Mouse (Mus musculus) CH12.LX (cell line): Measurements from ENCODE around the gene Egfl7. TPM values are rescaled to one million over a fixed set of nuclear protein-coding genes. Genes with fewer than 3 reads are reported as not detected.

Experiments
- DNase-seq: peaks from one replicate; pipeline ENCODE4 v3.0.0-alpha.2; 2013; ENCODE audit errors: extremely low read depth
- H3K27ac ChIP-seq: 2 replicates; pipeline ENCODE4 v1.5.1; 2012; ENCODE audit warnings: low read depth, mild to moderate bottlenecking, control low read depth, moderate library complexity; ENCODE audit not compliant: insufficient read depth
- H3K27me3 ChIP-seq: replicated peaks from 2 replicates; pipeline ENCODE3; 2012; ENCODE audit warnings: inconsistent platforms
- H3K36me3 ChIP-seq, 2 experiments: replicated peaks in 1 of 2; 2 replicates each; pipeline versions ENCODE3 to v1.6.1; 2012; ENCODE audit warnings: inconsistent platforms in 1 of 2, low read length in 1 of 2, mild to moderate bottlenecking in 1 of 2, mixed read lengths in 1 of 2, moderate library complexity in 1 of 2; ENCODE audit not compliant: control insufficient read depth in 1 of 2, insufficient read depth in 1 of 2
- H3K4me1 ChIP-seq, 2 experiments: 2 replicates each; pipeline ENCODE4 v1.6.1; 2012; ENCODE audit warnings: inconsistent platforms in 1 of 2, moderate library complexity in 1 of 2; ENCODE audit not compliant: insufficient read depth in 2 of 2, control insufficient read depth in 1 of 2
- H3K4me2 ChIP-seq: 2 replicates; pipeline ENCODE4 v1.6.1; 2012; ENCODE audit warnings: low read depth, mild to moderate bottlenecking, control low read depth; ENCODE audit not compliant: poor library complexity, insufficient read depth, severe bottlenecking
- H3K4me3 ChIP-seq, 3 experiments: fragments of 150-350 bp in 1 of 3; sonication (generic) in 1 of 3; replicated peaks in 1 of 3; 2 replicates each; pipeline versions ENCODE3 to v1.5.1; 2011 to 2012; ENCODE audit warnings: low read depth in 2 of 3, low read length in 2 of 3, mild to moderate bottlenecking in 2 of 3, moderate library complexity in 2 of 3, control low read depth in 1 of 3, improper control_type of control experiment in 1 of 3, inconsistent platforms in 1 of 3, mixed read lengths in 1 of 3; ENCODE audit not compliant: poor library complexity in 1 of 3
- H3K79me2 ChIP-seq: replicated peaks from 2 replicates; pipeline ENCODE4 v1.6.1; 2012; ENCODE audit warnings: mild to moderate bottlenecking, moderate library complexity; ENCODE audit not compliant: control insufficient read depth, poor library complexity, insufficient read depth, severe bottlenecking; ENCODE audit errors: extremely low read depth
- H3K9ac ChIP-seq: 2 replicates; pipeline ENCODE4 v1.6.1; 2012; ENCODE audit warnings: low read depth, mild to moderate bottlenecking, control low read depth, moderate library complexity; ENCODE audit not compliant: insufficient read depth
- H3K9me3 ChIP-seq: replicated peaks from 2 replicates; pipeline ENCODE3; 2012; ENCODE audit warnings: low read length, inconsistent platforms, mixed read lengths
- CHD1 ChIP-seq: IDR thresholded peaks from 2 replicates; pipeline ENCODE4 v1.6.1; 2012; ENCODE audit warnings: low read depth, low read length, improper control_type of control experiment, inconsistent platforms
- CHD2 ChIP-seq: IDR thresholded peaks from 2 replicates; pipeline ENCODE4 v1.6.1; 2011; ENCODE audit warnings: low read length, improper control_type of control experiment
- CTCF ChIP-seq, 2 experiments: IDR thresholded peaks in 1 of 2; conservative IDR thresholded peaks in 1 of 2; 2 replicates each; pipeline ENCODE4 v1.5.1; 2011 to 2012; ENCODE audit warnings: low read depth in 2 of 2, low read length in 2 of 2, improper control_type of control experiment in 1 of 2, inconsistent platforms in 1 of 2, mild to moderate bottlenecking in 1 of 2, moderate library complexity in 1 of 2
- E2F4 ChIP-seq: IDR thresholded peaks from 2 replicates; pipeline ENCODE4 v1.6.1; 2011; ENCODE audit warnings: low read depth, low read length, improper control_type of control experiment; ENCODE audit not compliant: insufficient replicate concordance
- ELF1 ChIP-seq: IDR thresholded peaks from 2 replicates; pipeline ENCODE4 v1.6.1; 2014; ENCODE audit warnings: low read depth, mild to moderate bottlenecking, inconsistent platforms, low read length, improper control_type of control experiment
- EP300 ChIP-seq: IDR thresholded peaks from 2 replicates; pipeline ENCODE4 v1.6.1; 2011; ENCODE audit warnings: low read length, improper control_type of control experiment
- ETS1 ChIP-seq: conservative IDR thresholded peaks from 2 replicates; pipeline ENCODE4 v1.6.1; 2012; ENCODE audit warnings: low read depth, mild to moderate bottlenecking, inconsistent platforms, low read length, improper control_type of control experiment, moderate library complexity
- GABPA ChIP-seq: IDR thresholded peaks from 2 replicates; pipeline ENCODE4 v1.6.1; 2012; ENCODE audit warnings: low read depth, low read length, improper control_type of control experiment, inconsistent platforms; ENCODE audit not compliant: insufficient replicate concordance
- HCFC1 ChIP-seq: IDR thresholded peaks from 2 replicates; pipeline ENCODE4 v1.6.1; 2012; ENCODE audit warnings: low read depth, mild to moderate bottlenecking, inconsistent platforms, low read length, improper control_type of control experiment
- IRF4 ChIP-seq: IDR thresholded peaks from 2 replicates; pipeline ENCODE4 v1.6.1; 2014; ENCODE audit warnings: low read depth, mild to moderate bottlenecking, inconsistent platforms, low read length, improper control_type of control experiment
- JUN ChIP-seq: IDR thresholded peaks from 2 replicates; pipeline ENCODE4 v1.6.1; 2011; ENCODE audit warnings: low read depth, mild to moderate bottlenecking, low read length, improper control_type of control experiment, moderate library complexity; ENCODE audit not compliant: insufficient read depth
- JUND ChIP-seq: conservative IDR thresholded peaks from 2 replicates; pipeline ENCODE4 v1.6.1; 2011; ENCODE audit warnings: low read depth, low read length, improper control_type of control experiment
- KAT2A ChIP-seq: IDR thresholded peaks from 2 replicates; pipeline ENCODE4 v1.6.1; 2012; ENCODE audit warnings: low read length, improper control_type of control experiment, inconsistent platforms; ENCODE audit not compliant: insufficient replicate concordance
- MAFK ChIP-seq: IDR thresholded peaks from 2 replicates; pipeline ENCODE4 v1.6.1; 2011; ENCODE audit warnings: low read length, improper control_type of control experiment; ENCODE audit not compliant: insufficient replicate concordance
- MAX ChIP-seq: IDR thresholded peaks from 2 replicates; pipeline ENCODE4 v1.6.1; 2011; ENCODE audit warnings: low read length, improper control_type of control experiment
- MXI1 ChIP-seq: IDR thresholded peaks from 2 replicates; pipeline ENCODE4 v1.6.1; 2011; ENCODE audit warnings: mild to moderate bottlenecking, low read depth, low read length, improper control_type of control experiment
- MYC ChIP-seq: IDR thresholded peaks from 2 replicates; pipeline ENCODE4 v1.6.1; 2011; ENCODE audit warnings: low read depth, mild to moderate bottlenecking, improper control_type of control experiment, low read length
- NELFE ChIP-seq: IDR thresholded peaks from 2 replicates; pipeline ENCODE4 v1.6.1; 2011; ENCODE audit warnings: low read depth, low read length, improper control_type of control experiment
- NRF1 ChIP-seq: IDR thresholded peaks from 2 replicates; pipeline ENCODE4 v1.6.1; 2014; ENCODE audit warnings: low read depth, mild to moderate bottlenecking, inconsistent platforms, low read length, improper control_type of control experiment, moderate library complexity
- PAX5 ChIP-seq: IDR thresholded peaks from 2 replicates; pipeline ENCODE4 v1.6.1; 2012; ENCODE audit warnings: low read length, inconsistent platforms, mixed read lengths
- POLR2A ChIP-seq: IDR thresholded peaks from 2 replicates; pipeline ENCODE4 v1.6.1; 2011; ENCODE audit warnings: low read depth, mild to moderate bottlenecking, improper control_type of control experiment, low read length
- POLR2AphosphoS2 ChIP-seq: IDR thresholded peaks from 2 replicates; pipeline ENCODE4 v1.6.1; 2011; ENCODE audit warnings: low read depth, low read length, improper control_type of control experiment
- RAD21 ChIP-seq: IDR thresholded peaks from 2 replicates; pipeline ENCODE4 v1.6.1; 2011; ENCODE audit warnings: low read depth, mild to moderate bottlenecking, low read length, improper control_type of control experiment, moderate library complexity
- RCOR1 ChIP-seq: conservative IDR thresholded peaks from 2 replicates; pipeline ENCODE4 v1.6.1; 2012; ENCODE audit warnings: low read depth, mild to moderate bottlenecking, inconsistent platforms, low read length, improper control_type of control experiment
- SIN3A ChIP-seq: IDR thresholded peaks from 2 replicates; pipeline ENCODE4 v1.6.1; 2012; ENCODE audit warnings: low read length, improper control_type of control experiment, inconsistent platforms
- SMC3 ChIP-seq: IDR thresholded peaks from 2 replicates; pipeline ENCODE4 v1.6.1; 2011; ENCODE audit warnings: low read depth, low read length, improper control_type of control experiment
- TBP ChIP-seq: conservative IDR thresholded peaks from 2 replicates; pipeline ENCODE4 v1.6.1; 2011; ENCODE audit warnings: low read depth, low read length, improper control_type of control experiment
- TCF12 ChIP-seq: IDR thresholded peaks from 2 replicates; pipeline ENCODE4 v1.6.1; 2014; ENCODE audit warnings: low read depth, mild to moderate bottlenecking, inconsistent platforms, low read length, improper control_type of control experiment
- USF1 ChIP-seq: IDR thresholded peaks from 2 replicates; pipeline ENCODE4 v1.6.1; 2014; ENCODE audit warnings: low read depth, mild to moderate bottlenecking, inconsistent platforms, low read length, improper control_type of control experiment
- USF2 ChIP-seq: conservative IDR thresholded peaks from 2 replicates; pipeline ENCODE4 v1.6.1; 2011; ENCODE audit warnings: low read depth, low read length, improper control_type of control experiment
- ZC3H11A ChIP-seq: IDR thresholded peaks from 2 replicates; pipeline ENCODE4 v1.6.1; 2012; ENCODE audit warnings: low read depth, mild to moderate bottlenecking, inconsistent platforms, low read length, improper control_type of control experiment
- ZKSCAN1 ChIP-seq: IDR thresholded peaks from 2 replicates; pipeline ENCODE4 v1.6.1; 2012; ENCODE audit warnings: low read depth, inconsistent platforms, low read length, improper control_type of control experiment, borderline replicate concordance
- ZMIZ1 ChIP-seq: IDR thresholded peaks from 2 replicates; pipeline ENCODE4 v1.6.1; 2012; ENCODE audit warnings: low read depth, mild to moderate bottlenecking, inconsistent platforms, low read length, improper control_type of control experiment
- ZNF384 ChIP-seq: IDR thresholded peaks from 2 replicates; pipeline ENCODE4 v1.6.1; 2012; ENCODE audit warnings: low read depth, low read length, improper control_type of control experiment, inconsistent platforms
- dilution Hi-C: fragments of 300-500 bp; cut with MboI; formaldehyde crosslinking; loops from 2 replicates; pipeline ENCODE4 v1.14.3; 2020; ENCODE audit warnings: low sequenced_read_pairs; ENCODE audit not compliant: extremely low pct_unique_long_range_greater_than_20kb, extremely low pct_ligation_motif_present
- in situ Hi-C: fragments of 300-500 bp; cut with MboI; formaldehyde crosslinking; loops from 3 replicates; pipeline ENCODE4 v1.14.3; 2019; ENCODE audit warnings: low sequenced_read_pairs, low pct_ligation_motif_present, low pct_unique_long_range_greater_than_20kb, mixed read lengths
- polyA plus RNA-seq: library from polyadenylated mRNA; unstranded; fragments of >175 nt; gene quantifications from 2 replicates; pipeline ENCODE4 v1.2.1, GENCODE M21; 2012; ENCODE audit warnings: low read depth; ENCODE audit not compliant: insufficient read length
- total RNA-seq, 2 experiments: library from RNA; depleted of rRNA; stranded (reverse); fragments of 300-350 nt in 1 of 2; fragments of >200 nt in 1 of 2; gene quantifications; 2 replicates each; pipeline ENCODE4 v1.2.3; 2012 to 2014

Gene Egfl7
- total and polyA plus RNA-seq, 3 experiments, result 20.1 to 39.3 (median 24.7) TPM

- dilution Hi-C loops, result no loop called here
- peak overlapping the region; percentile 92 to 98 (median 96) for H3K4me3 ChIP-seq
- in situ Hi-C loops, result no loop called here
- TF ChIP-seq CTCF (conservative IDR thresholded peaks at IDR 0.05 in 1 of 2, IDR thresholded peaks at IDR 0.05 in 1 of 2; ENCODE audit: low read depth in 2 of 2, low read length in 2 of 2) (peak in 1 of 2 experiments; percentile 7; a peak in 1 of 4 replicates), TCF12 (no peak), ETS1 (no peak), POLR2AphosphoS2 (0 out of 2 replicates have a peak, but pooled peaks have one; percentile 33), NELFE (0 out of 2 replicates have a peak, but pooled peaks have one; percentile 8)
- DNase-seq, result no peak
- H3K27me3 ChIP-seq, result no peaks in the 10 kb centered on the region
- H3K4me2 ChIP-seq, result peak overlapping the region; percentile 92
- H3K36me3 ChIP-seq, result peaks cover 40 to 52% of the 10 kb centered on the region in 2 experiments
- H3K27ac ChIP-seq, result no peak overlapping the region
- peaks cover 29% of the 10 kb centered on the region for H3K79me2 ChIP-seq
- peaks cover 6 to 46% of the 10 kb centered on the region in 2 experiments for H3K4me1 ChIP-seq
- no peaks in the 10 kb centered on the region for H3K9me3 ChIP-seq
- peak overlapping the region; percentile 96 for H3K9ac ChIP-seq
Measured at GRCm38 (mm10) chr2:26638572-26638971, 58.8 kb downstream of the Egfl7 start.

- H3K27ac ChIP-seq, result no peak overlapping the region
- in situ Hi-C loops (no loop called here), dilution Hi-C loops (no loop called here)
- H3K27me3 ChIP-seq, result no peaks in the 10 kb centered on the region
- DNase-seq, result peak; percentile 74
- peak overlapping the region; percentile 92 for H3K4me2 ChIP-seq
- H3K9ac ChIP-seq, result peak overlapping the region; percentile 96
- H3K36me3 ChIP-seq, result peaks cover 38 to 49% of the 10 kb centered on the region in 2 experiments
- peaks cover 29% of the 10 kb centered on the region for H3K79me2 ChIP-seq
- H3K4me3 ChIP-seq, result peak overlapping the region; percentile 92 to 98 (median 96)
- H3K4me1 ChIP-seq, result peaks cover 6 to 45% of the 10 kb centered on the region in 2 experiments
- H3K9me3 ChIP-seq, result no peaks in the 10 kb centered on the region
- TF ChIP-seq TBP, result peak; percentile 50; the same call in 1 of the 2 replicates
- TF ChIP-seq SMC3, result peak; percentile 45
- no peak for TF ChIP-seq ETS1
- no peak for TF ChIP-seq KAT2A
- TF ChIP-seq CHD1, result no peak
- no peak for TF ChIP-seq RCOR1
- peak; percentile 87 for TF ChIP-seq MYC
- TF ChIP-seq CHD2, result no peak
- TF ChIP-seq ZC3H11A, result no peak
- TF ChIP-seq NELFE, result no peak
- TF ChIP-seq EP300, result no peak
- no peak for TF ChIP-seq JUN
- peak; percentile 58 for TF ChIP-seq POLR2A
- peak; percentile 7 for TF ChIP-seq RAD21
- no peak for TF ChIP-seq JUND
- TF ChIP-seq E2F4, result no peak
- no peak for TF ChIP-seq SIN3A
- TF ChIP-seq ZNF384, result no peak
- TF ChIP-seq MAFK, result no peak
- no peak for TF ChIP-seq ZKSCAN1
- TF ChIP-seq HCFC1, result no peak
- no peak for TF ChIP-seq NRF1
- no peak; the same call in 1 of the 2 replicates for TF ChIP-seq TCF12
- TF ChIP-seq USF2, result no peak; the same call in 1 of the 2 replicates
- no peak for TF ChIP-seq PAX5
- 0 out of 2 replicates have a peak, but pooled peaks have one; percentile 36 for TF ChIP-seq USF1
- TF ChIP-seq GABPA, result no peak
- no peak for TF ChIP-seq ELF1
- TF ChIP-seq IRF4, result no peak
- peak; percentile 89 for TF ChIP-seq MAX
- peak; percentile 79; the same call in 1 of the 2 replicates for TF ChIP-seq MXI1
- no peak for TF ChIP-seq ZMIZ1
Measured at GRCm38 (mm10) chr2:26639083-26639482, 59.3 kb downstream of the Egfl7 start.
